Mouse (Mus musculus) heart, postnatal 0 days (tissue): ENCODE measurements around the gene Tmem266.

Source experiments
- CTCF ChIP-seq: IDR thresholded peaks from 2 replicates; pipeline ENCODE4 v1.5.1; 2016; ENCODE audit warnings: antibody characterized with exemption, control low read depth, low read depth
- EP300 ChIP-seq: IDR thresholded peaks from 2 replicates; pipeline ENCODE4 v1.6.1; 2016; ENCODE audit warnings: antibody characterized with exemption, low read depth

- no peak for TF ChIP-seq CTCF
- no peak for TF ChIP-seq EP300
Observed at GRCm38 (mm10) chr9:55433875-55434274, 107.2 kb downstream of the Tmem266 start.
